Mouse (Mus musculus) limb, embryonic 10.5 days (tissue): ENCODE results near the gene Gm45785. TPM values are rescaled to one million over a fixed set of nuclear protein-coding genes. Genes with fewer than 3 reads are reported as not detected.

ENCODE experiments used
- DNase-seq: peaks from one replicate; pipeline ENCODE4 v3.0.0-alpha.2; 2017; ENCODE audit warnings: low spot score
- H3K27ac ChIP-seq: fragments of 300-500 bp; sonication (generic); 2 replicates; pipeline ENCODE4 v1.5.1; 2016; ENCODE audit warnings: mild to moderate bottlenecking
- H3K27me3 ChIP-seq: fragments of 300-500 bp; sonication (generic); 2 replicates; pipeline ENCODE4 v1.6.1; 2016; ENCODE audit warnings: low read depth, mild to moderate bottlenecking; ENCODE audit not compliant: poor library complexity, severe bottlenecking
- H3K36me3 ChIP-seq: fragments of 300-500 bp; sonication (generic); 2 replicates; pipeline ENCODE4 v1.6.1; 2016; ENCODE audit warnings: mild to moderate bottlenecking, moderate library complexity
- H3K4me1 ChIP-seq: fragments of 300-500 bp; sonication (generic); 2 replicates; pipeline ENCODE4 v1.6.1; 2016
- H3K4me3 ChIP-seq: fragments of 300-500 bp; sonication (generic); 2 replicates; pipeline ENCODE4 v1.5.1; 2016; ENCODE audit warnings: mild to moderate bottlenecking, moderate library complexity
- H3K9me3 ChIP-seq: fragments of 300-500 bp; sonication (generic); replicated peaks from 2 replicates; pipeline ENCODE4 v1.6.1; 2016; ENCODE audit warnings: mild to moderate bottlenecking
- WGBS: fragments of 180-500 bp; shearing (Covaris S2); methylation state at CpG from one replicate; pipeline ENCODE4 v1.1.7; 2016; 5-methylcytosine and 5-hydroxymethylcytosine counted together
- polyA plus RNA-seq: library from polyadenylated mRNA; unstranded; fragments of >200 nt; fragmentation: Nextera tagmentation; extraction: Ambion mirVana; gene quantifications from 2 replicates; pipeline ENCODE4 v1.2.1, GENCODE M21; 2016

The Gm45785 gene
- polyA plus RNA-seq, 1 experiment from 2014 or later: not detected

DNA sequence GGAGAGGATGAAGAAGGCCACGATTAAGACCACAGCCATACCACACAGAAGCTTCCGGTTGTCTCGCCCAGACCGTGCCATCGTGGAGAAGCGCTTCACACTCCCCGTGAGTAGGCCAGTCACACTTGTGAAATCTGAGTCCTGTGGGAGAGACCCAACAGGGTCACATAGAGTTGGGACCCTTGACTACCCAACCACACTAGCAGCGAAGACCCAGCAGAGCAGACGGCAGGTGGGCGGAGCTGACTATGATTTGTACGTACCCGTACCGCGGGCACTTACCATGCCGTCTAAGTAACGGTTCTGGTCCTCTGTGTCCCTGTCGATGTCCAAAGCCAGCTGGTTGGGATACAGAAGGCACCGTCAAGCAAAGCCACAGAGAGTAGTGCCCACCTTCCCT, 1.6 kb downstream of the Gm45785 start:
- Histone ChIP-seq H3K4me1 (peaks cover 36% of the 10 kb centered on the region), H3K9me3 (no peaks in the 10 kb centered on the region), H3K4me3 (no peak overlapping the region), H3K27me3 (no peaks in the 10 kb centered on the region), H3K36me3 (peaks cover 49% of the 10 kb centered on the region), H3K27ac (no peak overlapping the region)
- WGBS: 94% methylated on average over 18 of the region's 18 CpGs
- no peak for DNase-seq

DNA sequence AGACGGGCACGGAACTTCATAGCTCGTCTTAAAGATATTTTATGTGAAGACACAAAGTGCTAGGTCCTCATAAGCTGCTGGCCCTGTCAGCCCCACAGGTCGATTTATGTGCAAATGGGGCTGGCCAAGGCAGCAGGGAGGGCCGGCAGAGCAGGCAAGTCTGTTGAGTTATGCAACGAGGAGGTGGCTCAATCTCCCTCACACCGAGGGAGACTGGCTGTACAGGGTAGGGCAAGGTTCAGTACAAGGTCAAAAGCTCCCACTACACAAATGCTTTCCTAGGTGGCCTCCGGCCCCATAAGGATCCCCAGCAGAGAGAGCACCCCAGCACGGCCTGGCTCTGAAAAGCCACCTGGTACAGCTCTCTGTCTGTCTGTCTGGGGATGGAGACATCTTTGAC, 2.7 kb downstream of the Gm45785 start:
- no peak overlapping the region for H3K27ac ChIP-seq
- peaks cover 38% of the 10 kb centered on the region for H3K36me3 ChIP-seq
- H3K27me3 ChIP-seq: no peaks in the 10 kb centered on the region
- H3K4me3 ChIP-seq: no peak overlapping the region
- 78% methylated on average over 9 of the region's 9 CpGs for WGBS
- no peaks in the 10 kb centered on the region for H3K9me3 ChIP-seq
- peaks cover 30% of the 10 kb centered on the region for H3K4me1 ChIP-seq
- no peak for DNase-seq

DNA sequence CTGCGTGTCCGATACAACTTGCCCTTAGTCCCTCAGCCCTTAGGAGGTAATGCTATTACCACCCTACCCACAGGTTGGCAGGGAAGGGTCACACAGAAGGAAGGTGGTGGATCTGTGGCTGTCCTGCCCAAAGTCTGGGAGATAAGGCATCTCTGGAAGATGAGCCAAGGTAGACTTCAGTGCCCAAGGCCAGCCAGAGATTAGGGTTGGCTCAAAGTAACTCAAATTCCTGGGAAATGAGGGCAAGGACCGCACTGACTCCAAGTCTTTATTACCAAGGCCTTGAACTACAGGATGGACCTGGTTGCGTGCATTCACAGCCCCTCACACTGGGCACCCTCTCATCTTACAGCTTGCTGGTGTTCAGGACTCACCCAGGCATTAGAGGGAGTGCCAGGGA, 4.2 kb downstream of the Gm45785 start:
- WGBS: 93% methylated on average over 4 of the region's 4 CpGs
- DNase-seq: no peak

DNA sequence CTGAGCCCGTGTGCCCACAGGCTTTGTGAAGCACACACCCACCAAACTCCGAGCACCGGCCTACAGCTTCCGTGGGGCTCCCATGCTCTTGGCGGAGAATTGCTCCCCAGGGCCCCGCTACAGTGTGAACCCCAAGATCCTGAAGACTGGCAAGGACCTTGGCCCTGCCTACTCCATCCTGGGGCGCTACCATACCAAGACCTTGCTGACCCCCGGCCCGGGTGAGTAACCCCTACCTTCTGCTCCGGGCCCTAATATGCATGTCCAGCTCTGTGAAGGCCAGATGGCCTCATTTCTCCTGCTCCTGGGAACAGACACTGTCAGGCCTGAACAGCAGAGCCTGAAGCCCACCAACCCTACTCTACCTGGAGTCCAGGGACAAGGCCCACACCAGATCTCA, 7.5 kb downstream of the Gm45785 start:
- no peaks in the 10 kb centered on the region for H3K9me3 ChIP-seq
- peaks cover 8% of the 10 kb centered on the region for H3K27me3 ChIP-seq
- H3K4me1 ChIP-seq: peaks cover 9% of the 10 kb centered on the region
- WGBS: 91% methylated on average over 10 of the region's 10 CpGs
- H3K36me3 ChIP-seq: peaks cover 24% of the 10 kb centered on the region
- no peak overlapping the region for H3K27ac ChIP-seq
- H3K4me3 ChIP-seq: no peak overlapping the region
- DNase-seq: no peak

More for the DNA sequence above, 4.2 kb downstream of the Gm45785 start:
- Histone ChIP-seq H3K27ac (no peak overlapping the region), H3K4me1 (peaks cover 18% of the 10 kb centered on the region), H3K9me3 (no peaks in the 10 kb centered on the region), H3K4me3 (no peak overlapping the region), H3K36me3 (peaks cover 38% of the 10 kb centered on the region), H3K27me3 (no peaks in the 10 kb centered on the region)

DNA sequence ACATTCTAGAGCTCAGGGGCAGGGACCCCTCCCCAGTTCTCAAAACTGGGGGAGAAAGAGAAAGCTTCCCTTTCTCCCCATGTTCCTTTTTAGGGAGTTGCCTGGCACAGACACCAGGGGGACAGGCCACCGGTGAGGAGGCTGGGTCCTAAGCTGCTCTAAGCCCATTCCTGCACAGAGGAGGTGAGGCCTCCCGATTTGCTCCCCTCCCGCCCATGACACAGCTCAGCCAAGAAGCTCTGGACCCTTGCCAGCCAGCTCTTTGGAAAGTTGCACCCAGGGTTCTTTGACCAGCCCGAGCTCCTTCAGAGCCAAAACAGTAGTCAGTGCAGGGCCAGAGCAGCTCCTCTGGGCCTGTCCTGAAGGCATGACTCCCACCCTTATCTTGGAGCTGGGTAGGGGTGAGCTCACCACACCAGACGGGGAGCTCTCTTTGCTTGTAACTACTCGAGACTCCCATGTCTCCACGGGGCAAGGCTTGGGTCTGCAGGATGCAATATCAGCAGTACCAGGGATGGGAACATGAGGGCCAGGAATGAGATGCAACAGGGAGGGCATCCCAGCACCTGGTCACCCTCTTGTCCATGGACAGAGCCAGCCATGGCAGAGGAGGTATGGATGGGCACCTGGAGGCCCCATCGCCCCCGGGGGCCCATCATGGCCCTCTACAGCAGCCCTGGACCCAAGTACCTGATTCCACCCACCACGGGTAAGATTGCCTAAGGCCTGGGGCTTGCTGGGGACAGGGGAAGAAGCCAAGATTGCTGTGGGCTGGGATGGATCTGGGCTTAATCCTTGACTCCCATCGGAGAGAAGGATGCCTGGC, 8.2 kb downstream of the Gm45785 start, which contains the start of gene Odf3:
TSS of gene Odf3 (plus strand) at position 51 of the 826 bp plus-strand sequence.
- peaks cover 9% of the 10 kb centered on the region for H3K4me1 ChIP-seq
- no peak within 1 kb of the TSS for H3K4me3 ChIP-seq
- peaks cover 17% of the 10 kb centered on the region for H3K36me3 ChIP-seq
- WGBS: 73% methylated on average over 11 of the region's 11 CpGs
- no peak within 1 kb of the TSS for H3K27ac ChIP-seq
- no peaks in the 10 kb centered on the region for H3K9me3 ChIP-seq
- no peak for DNase-seq
- peaks cover 14% of the 10 kb centered on the region for H3K27me3 ChIP-seq

DNA sequence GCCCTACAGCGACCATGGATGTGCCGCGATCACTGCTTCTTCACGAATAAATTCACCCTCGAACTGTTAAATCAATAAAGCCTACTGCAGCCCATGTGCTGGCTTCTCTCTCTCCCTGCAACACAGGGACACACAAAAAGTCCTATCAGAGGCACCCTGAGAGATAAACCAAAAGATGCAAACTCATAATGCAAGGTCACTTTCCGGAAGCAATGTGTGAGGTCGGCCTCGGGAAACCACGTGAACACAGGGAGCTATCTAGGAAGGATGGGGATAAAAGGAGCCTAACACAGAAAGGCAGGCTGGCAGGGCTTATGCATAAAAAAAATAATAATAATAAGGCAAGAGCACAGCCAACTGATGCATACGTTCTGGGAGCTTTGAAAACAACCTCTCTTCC, 9.5 kb downstream of the Gm45785 start:
- Histone ChIP-seq H3K36me3 (peaks cover 4% of the 10 kb centered on the region), H3K9me3 (no peaks in the 10 kb centered on the region), H3K27ac (no peak overlapping the region), H3K4me1 (peaks cover 9% of the 10 kb centered on the region), H3K4me3 (no peak overlapping the region), H3K27me3 (peaks cover 27% of the 10 kb centered on the region)
- WGBS: 88% methylated on average over 10 of the region's 10 CpGs
- DNase-seq: no peak

DNA sequence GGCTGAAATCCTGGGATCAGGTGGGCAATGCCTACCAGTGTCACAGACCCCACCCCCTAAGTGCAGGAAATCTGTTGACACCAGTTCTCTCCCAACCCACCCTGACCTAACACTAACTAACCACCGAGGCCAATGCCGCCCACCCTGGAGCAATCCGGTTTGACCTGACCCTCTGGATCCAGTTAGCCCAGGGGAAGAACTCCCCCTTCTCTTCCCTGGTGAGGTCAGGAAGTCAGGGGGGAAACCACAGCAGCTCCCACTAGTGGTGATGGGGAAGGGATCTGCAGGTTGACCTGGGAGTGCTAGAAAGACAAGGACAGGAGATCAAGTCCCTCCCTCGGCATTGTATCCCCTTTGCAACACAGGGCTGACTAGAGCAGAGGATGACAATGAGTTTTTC, 10.4 kb downstream of the Gm45785 start:
- Histone ChIP-seq H3K4me3 (no peak overlapping the region), H3K4me1 (peaks cover 12% of the 10 kb centered on the region), H3K27me3 (peaks cover 37% of the 10 kb centered on the region), H3K27ac (no peak overlapping the region), H3K9me3 (no peaks in the 10 kb centered on the region), H3K36me3 (no peaks in the 10 kb centered on the region)
- DNase-seq: no peak
- 56% methylated on average over 4 of the region's 4 CpGs for WGBS

DNA sequence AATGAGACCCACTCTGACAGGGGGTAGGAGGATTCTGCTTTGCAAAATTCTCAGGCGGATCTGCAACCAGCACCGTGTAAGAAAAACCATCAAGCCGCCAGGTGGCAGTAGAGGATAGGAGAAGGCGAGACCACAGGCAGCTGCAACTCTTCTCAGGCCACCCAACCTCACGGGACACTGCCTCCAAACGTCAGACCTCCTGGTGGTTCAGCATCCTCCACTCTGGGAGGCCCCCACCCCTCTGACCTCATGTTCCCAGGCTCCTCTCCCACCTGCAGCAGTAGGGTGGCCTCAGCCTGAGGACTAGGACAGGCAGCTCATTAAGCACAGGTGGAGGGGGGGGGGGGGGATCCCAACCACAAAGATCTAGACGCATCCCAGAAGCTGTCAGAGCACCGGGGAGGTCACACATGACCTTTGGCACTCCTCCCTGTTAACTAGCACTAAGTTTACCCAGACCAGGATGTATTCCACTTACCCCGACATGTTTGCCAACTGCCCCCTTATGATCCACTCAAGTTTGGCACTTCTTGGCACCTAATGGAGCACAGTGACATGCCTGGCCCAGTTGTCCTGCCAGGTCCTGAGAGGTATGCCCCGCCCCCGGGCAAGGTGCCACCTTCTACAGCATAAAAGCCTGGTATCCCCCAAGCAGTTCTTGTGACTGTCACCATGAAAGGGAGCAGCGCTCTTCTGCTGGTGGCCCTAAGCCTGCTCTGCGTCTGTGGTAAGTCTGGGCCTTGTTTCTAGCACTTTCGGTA, 11.0 kb downstream of the Gm45785 start, which contains the start of gene Scgb1c1:
TSS of gene Scgb1c1 (plus strand) at position 643 of the 761 bp plus-strand sequence.
- H3K9me3 ChIP-seq: no peaks in the 10 kb centered on the region
- H3K4me1 ChIP-seq: peaks cover 12% of the 10 kb centered on the region
- 32% methylated on average over 14 of the region's 14 CpGs for WGBS
- H3K36me3 ChIP-seq: no peaks in the 10 kb centered on the region
- peaks cover 43% of the 10 kb centered on the region for H3K27me3 ChIP-seq
- peak; percentile 93 for DNase-seq
- no peak within 1 kb of the TSS for H3K27ac ChIP-seq
- no peak within 1 kb of the TSS for H3K4me3 ChIP-seq

DNA sequence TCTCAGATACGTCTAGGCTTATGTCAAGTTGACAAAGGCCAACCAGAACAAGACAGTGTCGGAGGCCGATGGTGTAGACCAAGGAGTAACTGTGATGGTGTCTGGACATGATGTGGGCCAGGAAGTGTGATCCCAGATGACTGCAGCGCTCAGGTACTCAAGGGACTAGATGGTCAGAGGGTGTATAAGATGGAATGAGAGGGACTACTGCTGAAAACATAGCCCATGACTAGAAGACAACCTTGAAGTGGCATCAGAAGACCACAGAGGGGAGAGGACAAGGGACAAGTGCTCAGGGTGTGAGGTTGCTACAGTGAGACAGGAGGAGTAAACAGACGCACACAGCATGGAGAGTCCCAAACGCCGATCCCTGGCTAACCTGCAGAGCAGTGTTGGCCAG, 12.3 kb downstream of the Gm45785 start:
- Histone ChIP-seq H3K4me3 (no peak overlapping the region), H3K9me3 (no peaks in the 10 kb centered on the region), H3K27ac (no peak overlapping the region), H3K4me1 (peaks cover 12% of the 10 kb centered on the region), H3K27me3 (peaks cover 53% of the 10 kb centered on the region), H3K36me3 (no peaks in the 10 kb centered on the region)
- no peak for DNase-seq
- 78% methylated on average over 7 of the region's 7 CpGs for WGBS

DNA sequence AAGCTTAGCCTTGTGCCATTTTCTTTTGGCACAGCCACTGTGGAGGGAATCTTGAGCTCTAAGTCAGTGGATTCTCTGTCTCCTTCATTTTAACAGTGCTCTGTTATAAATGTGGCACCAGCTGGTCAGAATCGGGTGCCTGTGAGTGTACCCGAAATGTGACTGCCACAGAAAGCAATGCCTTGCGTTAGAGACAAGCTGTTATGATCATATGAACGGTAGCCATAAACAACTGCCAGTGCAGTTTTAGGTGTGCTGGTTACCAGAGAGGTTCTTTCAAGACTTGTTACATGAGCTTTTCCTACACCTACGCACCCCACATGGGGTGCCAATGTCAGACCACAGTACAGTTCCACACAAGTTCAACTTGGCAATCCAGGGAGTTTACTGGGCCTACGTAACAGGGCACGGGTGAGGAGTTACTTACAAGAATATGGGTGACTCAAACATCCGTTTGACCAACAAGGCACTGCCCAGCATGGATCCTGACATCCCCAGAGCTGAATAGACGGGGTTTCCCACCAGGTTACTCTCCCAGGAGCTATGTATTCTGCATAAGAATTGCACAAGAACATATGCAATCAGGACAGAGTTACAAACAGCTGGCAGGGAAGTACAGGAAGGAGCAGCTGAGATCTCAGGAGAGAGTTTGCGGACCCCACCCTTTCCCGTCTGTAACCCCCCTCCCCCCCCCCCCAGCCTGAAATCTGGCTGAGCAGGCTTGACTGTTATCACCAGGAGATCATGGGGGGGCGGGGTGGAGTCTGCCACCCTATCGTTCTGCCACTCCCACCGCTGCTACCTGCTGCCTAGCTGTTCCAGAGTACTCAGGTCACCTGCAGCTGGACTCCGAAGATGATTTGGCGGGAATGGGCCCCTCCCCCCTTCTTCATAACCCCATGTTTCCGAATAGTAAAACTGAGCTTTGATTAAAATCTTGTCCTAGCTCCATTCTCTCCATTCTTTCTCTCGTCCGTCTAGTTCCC, 15.1 kb downstream of the Gm45785 start:
- 39% methylated on average over 19 of the region's 19 CpGs for WGBS
- H3K4me3 ChIP-seq: no peak overlapping the region
- H3K9me3 ChIP-seq: no peaks in the 10 kb centered on the region
- peaks cover 12% of the 10 kb centered on the region for H3K4me1 ChIP-seq
- no peaks in the 10 kb centered on the region for H3K36me3 ChIP-seq
- no peak for DNase-seq
- H3K27me3 ChIP-seq: peaks cover 53% of the 10 kb centered on the region
- H3K27ac ChIP-seq: no peak overlapping the region

DNA sequence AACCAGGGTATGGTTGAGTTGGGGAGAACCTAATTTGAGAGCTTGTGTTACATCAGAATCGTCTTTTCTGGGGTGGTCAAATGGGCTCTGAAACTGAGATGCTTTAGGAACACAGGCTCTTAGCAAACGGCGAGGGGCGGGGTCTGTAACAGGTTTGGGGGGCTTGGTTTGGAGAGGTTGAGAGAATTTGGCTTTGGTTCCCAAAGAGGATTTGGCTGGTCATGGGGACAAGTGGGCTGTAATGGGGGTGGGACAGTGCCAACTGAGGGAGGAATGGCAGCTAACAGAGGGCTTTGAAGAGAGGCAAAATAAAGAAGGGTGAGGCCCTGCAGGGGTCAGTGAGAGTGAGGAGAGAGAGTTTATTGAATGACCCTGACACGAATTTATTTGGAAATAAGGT, 16.6 kb downstream of the Gm45785 start:
- peaks cover 56% of the 10 kb centered on the region for H3K27me3 ChIP-seq

More for the DNA sequence above, 16.6 kb downstream of the Gm45785 start:
- Histone ChIP-seq H3K4me1 (peaks cover 7% of the 10 kb centered on the region; the same call in 1 of the 2 replicates), H3K9me3 (no peaks in the 10 kb centered on the region), H3K36me3 (no peaks in the 10 kb centered on the region), H3K4me3 (no peak overlapping the region), H3K27ac (no peak overlapping the region)
- 56% methylated on average over 5 of the region's 5 CpGs for WGBS
- DNase-seq: no peak
